Mouse (Mus musculus) ZHBTc4 (cell line): Measurements from ENCODE around the gene Apeh.

Experiments
- DNase-seq: peaks from one replicate; pipeline ENCODE4 v3.0.0-alpha.2; 2011; ENCODE audit warnings: low read depth, low spot score

The Apeh gene

GRCm38 (mm10) chr9:108051931-108052220 lies 42.5 kb downstream of the Apeh start:
- DNase-seq = no peak

GRCm38 (mm10) chr9:108051184-108051930 lies 43.0 kb downstream of the Apeh start:
- no peak for DNase-seq

- no peak for DNase-seq
These were observed 44.7 kb downstream of the Apeh start for GRCm38 (mm10) chr9:108049561-108050251.

GRCm38 (mm10) chr9:108049016-108049455 lies 45.4 kb downstream of the Apeh start, which contains the start of gene Gmppb:
TSS of gene Gmppb (plus strand) at chr9:108049242.
- peak; percentile 99 for DNase-seq

- no peak for DNase-seq
These were observed 45.8 kb downstream of the Apeh start for GRCm38 (mm10) chr9:108048566-108048955.

GRCm38 (mm10) chr9:108047601-108048565 lies 46.5 kb downstream of the Apeh start:
- DNase-seq = no peak

GRCm38 (mm10) chr9:108046582-108046981 lies 47.8 kb downstream of the Apeh start:
- DNase-seq = no peak

- DNase-seq = peak; percentile 46
These were observed 49.5 kb downstream of the Apeh start for GRCm38 (mm10) chr9:108044751-108045492.
